Mouse (Mus musculus) embryonic fibroblast, embryonic 13.5 days (primary cell): ENCODE results near the gene Gm44790.

Source experiments
- CTCF ChIP-seq: IDR thresholded peaks from 2 replicates; pipeline ENCODE4 v1.5.1; 2011; ENCODE audit warnings: mild to moderate bottlenecking, control low read depth, low read length, moderate library complexity, borderline replicate concordance; ENCODE audit not compliant: insufficient read depth
- POLR2A ChIP-seq: IDR thresholded peaks from 2 replicates; pipeline ENCODE4 v1.6.1; 2011; ENCODE audit warnings: low read depth, mild to moderate bottlenecking, control low read depth, low read length, moderate library complexity

DNA sequence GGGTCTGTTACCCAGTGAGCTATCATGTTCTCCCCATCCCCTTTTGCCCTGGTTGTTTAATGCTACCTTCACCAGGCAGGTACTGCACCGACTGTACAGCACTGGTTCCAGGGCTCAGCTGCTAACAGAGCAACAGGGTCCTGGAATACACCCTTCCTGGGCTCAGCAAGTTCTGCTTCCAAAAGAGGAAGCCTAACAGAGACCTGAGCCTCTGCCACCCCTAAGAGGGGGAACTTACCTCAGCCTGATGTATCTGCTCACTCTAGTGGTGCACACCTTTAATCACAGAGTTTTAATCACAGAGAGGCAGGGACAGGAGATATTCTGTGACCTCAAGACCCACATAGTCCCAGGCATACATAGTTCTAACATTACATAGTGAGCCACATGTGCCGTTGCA, 63.5 kb downstream of the Gm44790 start:
- no peak for TF ChIP-seq CTCF
- TF ChIP-seq POLR2A, result no peak
